In the genomic region with DNA sequence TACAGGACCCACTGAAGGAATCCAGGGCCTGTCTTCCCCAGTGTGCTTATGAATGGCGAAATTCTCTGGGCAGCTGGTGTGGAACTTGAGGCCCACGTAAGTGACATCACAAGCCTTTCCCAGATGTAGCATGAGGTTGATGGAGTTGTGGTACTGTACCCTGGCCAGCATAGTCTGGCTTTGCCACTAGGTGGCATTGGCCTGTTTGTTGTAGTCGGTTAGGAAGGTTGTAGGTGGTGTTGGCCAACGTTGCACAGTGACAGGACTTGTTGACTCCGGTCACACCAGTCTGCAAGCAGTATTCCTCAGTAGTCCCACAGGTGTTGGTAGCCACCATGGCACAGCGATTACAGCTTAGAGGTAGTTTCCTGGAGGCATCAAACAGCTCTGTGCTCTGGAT, we compare ENCODE assay signal across 11 mouse cellular contexts. TPM values are rescaled to one million over a fixed set of nuclear protein-coding genes. Genes with fewer than 3 reads are reported as not detected.
DNase-seq lines count a peak whose midpoint lies in the region; ATAC-seq and TF ChIP-seq lines count a peak whose summit lies in the region.
"Had no signal": no experiment of that assay in that cellular context is flagged by ENCODE, and none has a peak within 500 bp of the region (broad histone marks: within the 10 kb centered on the region; RNA-seq: fewer than 3 reads in every experiment).

No protein-coding gene starts in this region.

- H3K27me3 ChIP-seq in intestine, postnatal 0 days (replicated peaks; ENCODE audit: control insufficient read depth, insufficient read depth, low read length) = no peaks in the 10 kb centered on the region
- no peaks in the 10 kb centered on the region for H3K27me3 ChIP-seq in intestine, embryonic 16.5 days (replicated peaks; ENCODE audit: control insufficient read depth, insufficient read depth, low read length)
- no peaks in the 10 kb centered on the region for H3K27me3 ChIP-seq in midbrain, postnatal 0 days (ENCODE audit: insufficient read depth, low read length)
- no peaks in the 10 kb centered on the region for H3K27me3 ChIP-seq in midbrain, embryonic 10.5 days (ENCODE audit: low read depth, poor library complexity, severe bottlenecking)
- H3K27me3 ChIP-seq in stomach, postnatal 0 days (ENCODE audit: control insufficient read depth, insufficient read depth, low read length) = no peaks in the 10 kb centered on the region

- H3K4me1 ChIP-seq in intestine, postnatal 0 days (replicated peaks; ENCODE audit: control insufficient read depth, insufficient read depth, low read length) = no peaks in the 10 kb centered on the region
- H3K4me1 ChIP-seq in intestine, embryonic 16.5 days (ENCODE audit: control insufficient read depth, insufficient read depth, low read length) = no peaks in the 10 kb centered on the region
- H3K4me1 ChIP-seq in midbrain, postnatal 0 days (ENCODE audit: insufficient read depth, low read length) = no peaks in the 10 kb centered on the region
- no peaks in the 10 kb centered on the region for H3K4me1 ChIP-seq in midbrain, embryonic 10.5 days
- H3K4me1 ChIP-seq in stomach, postnatal 0 days (replicated peaks; ENCODE audit: control insufficient read depth, insufficient read depth) = no peaks in the 10 kb centered on the region

- intact Hi-C loops in gastrocnemius, postnatal 14 days (cut with DNase I; ENCODE audit: low total_unique reads) = no loop called here

- no peak overlapping the region for H3K27ac ChIP-seq in intestine, postnatal 0 days (ENCODE audit: low read depth, low read length)
- no peak overlapping the region for H3K27ac ChIP-seq in intestine, embryonic 16.5 days (ENCODE audit: low read length)
- H3K27ac ChIP-seq in midbrain, postnatal 0 days (ENCODE audit: low read depth, low read length) = no peak overlapping the region
- no peak overlapping the region for H3K27ac ChIP-seq in midbrain, embryonic 10.5 days (replicated peaks)
- no peak overlapping the region for H3K27ac ChIP-seq in stomach, postnatal 0 days (replicated peaks)

- no peaks in the 10 kb centered on the region for H3K36me3 ChIP-seq in intestine, postnatal 0 days (ENCODE audit: control insufficient read depth, insufficient read depth)
- no peaks in the 10 kb centered on the region for H3K36me3 ChIP-seq in intestine, embryonic 16.5 days (ENCODE audit: control insufficient read depth, insufficient read depth, low read length)
- peaks cover 6% of the 10 kb centered on the region; the same call in 1 of the 2 replicates for H3K36me3 ChIP-seq in midbrain, postnatal 0 days (ENCODE audit: insufficient read depth, low read length)
- H3K36me3 ChIP-seq in midbrain, embryonic 10.5 days = no peaks in the 10 kb centered on the region
- H3K36me3 ChIP-seq in stomach, postnatal 0 days (ENCODE audit: control insufficient read depth, insufficient read depth, low read length) = no peaks in the 10 kb centered on the region

- no peak overlapping the region for H3K4me2 ChIP-seq in intestine, postnatal 0 days (replicated peaks; ENCODE audit: low read depth)
- H3K4me2 ChIP-seq in intestine, embryonic 16.5 days (ENCODE audit: low read depth, low read length) = no peak overlapping the region
- no peak overlapping the region for H3K4me2 ChIP-seq in midbrain, postnatal 0 days (ENCODE audit: low read depth, low read length, poor library complexity, severe bottlenecking)
- H3K4me2 ChIP-seq in stomach, postnatal 0 days (replicated peaks; ENCODE audit: low read depth) = no peak overlapping the region

- DNase-seq in midbrain, postnatal 0 days (ENCODE audit: low spot score) = no peak
- DNase-seq in midbrain, embryonic 10.5 days (ENCODE audit: low spot score) = no peak
- peak; percentile 14 for DNase-seq in adrenal gland, postnatal 10 days
- no peak for DNase-seq in stomach, postnatal 0 days (ENCODE audit: low spot score)
- DNase-seq in gastrocnemius, postnatal 14 days = no peak
- DNase-seq: cerebellum, adult 18-20 months; gastrocnemius, postnatal 10 days had no signal

- WGBS in intestine, postnatal 0 days = 90% methylated on average over 6 of the region's 6 CpGs
- 91% methylated on average over 6 of the region's 6 CpGs for WGBS in intestine, embryonic 16.5 days
- WGBS in midbrain, postnatal 0 days = 87% methylated on average over 6 of the region's 6 CpGs
- 88% methylated on average over 6 of the region's 6 CpGs for WGBS in midbrain, embryonic 10.5 days
- WGBS in stomach, postnatal 0 days = 90% methylated on average over 6 of the region's 6 CpGs

- no peak for TF ChIP-seq EP300 in stomach, postnatal 0 days (optimal IDR thresholded peaks at IDR 0.05)

- ATAC-seq in intestine, postnatal 0 days = no peak
- ATAC-seq in intestine, embryonic 16.5 days = no peak
- ATAC-seq in midbrain, postnatal 0 days (ENCODE audit: low FRiP score) = no peak
- no peak for ATAC-seq in stomach, postnatal 0 days (ENCODE audit: low FRiP score, low TSS enrichment)
- ATAC-seq in cerebellum, adult (ENCODE audit: insufficient number of reproducible peaks, low FRiP score, low TSS enrichment) = no peak

- no peak overlapping the region for H3K9ac ChIP-seq in intestine, postnatal 0 days (ENCODE audit: low read depth, low read length)
- no peak overlapping the region for H3K9ac ChIP-seq in intestine, embryonic 16.5 days (ENCODE audit: low read depth, low read length)
- H3K9ac ChIP-seq in midbrain, postnatal 0 days (replicated peaks; ENCODE audit: low read length, poor library complexity, severe bottlenecking) = no peak overlapping the region
- H3K9ac ChIP-seq in stomach, postnatal 0 days (ENCODE audit: low read length) = no peak overlapping the region

- peak; percentile 64 for TF ChIP-seq CTCF in intestine, postnatal 0 days (IDR thresholded peaks at IDR 0.05; ENCODE audit: low read depth)
- peak; percentile 21; the same call in 1 of the 2 replicates for TF ChIP-seq CTCF in midbrain, postnatal 0 days (IDR thresholded peaks at IDR 0.05)
- TF ChIP-seq CTCF in stomach, postnatal 0 days (IDR thresholded peaks at IDR 0.05; ENCODE audit: low read depth) = peak; percentile 52

- H3K9me3 ChIP-seq in intestine, postnatal 0 days (ENCODE audit: control insufficient read depth) = no peaks in the 10 kb centered on the region
- H3K9me3 ChIP-seq in intestine, embryonic 16.5 days (ENCODE audit: control insufficient read depth, low read length) = no peaks in the 10 kb centered on the region
- peaks cover 12% of the 10 kb centered on the region; the same call in 1 of the 2 replicates for H3K9me3 ChIP-seq in midbrain, postnatal 0 days (ENCODE audit: low read length)
- H3K9me3 ChIP-seq in midbrain, embryonic 10.5 days (replicated peaks) = peaks cover 5% of the 10 kb centered on the region; the same call in 1 of the 2 replicates
- H3K9me3 ChIP-seq in stomach, postnatal 0 days (ENCODE audit: control insufficient read depth, low read length) = no peaks in the 10 kb centered on the region

- H3K4me3 ChIP-seq in intestine, postnatal 0 days (ENCODE audit: low read depth, low read length) = no peak overlapping the region
- H3K4me3 ChIP-seq in intestine, embryonic 16.5 days (ENCODE audit: low read length) = no peak overlapping the region
- H3K4me3 ChIP-seq in midbrain, postnatal 0 days (ENCODE audit: low read depth, low read length) = no peak overlapping the region
- no peak overlapping the region for H3K4me3 ChIP-seq in midbrain, embryonic 10.5 days
- no peak overlapping the region for H3K4me3 ChIP-seq in stomach, postnatal 0 days (ENCODE audit: low read depth, low read length)
- H3K4me3 ChIP-seq: erythroblast, embryonic 14.5 days had no signal

RNA-seq across cellular contexts. Expression of a gene that starts 18.1 kb away (rescaled TPM):
- polyA plus RNA-seq in intestine, postnatal 0 days (2015; fragmentation: Nextera tagmentation; extraction: Ambion mirVana) = 5.2 and 8.6 TPM in 2 replicates
- polyA plus RNA-seq in intestine, embryonic 16.5 days (2015; fragmentation: Nextera tagmentation; extraction: Ambion mirVana) = 17.3 and 20.3 TPM in 2 replicates
- 53.9 and 58.3 TPM in 2 replicates for total RNA-seq in midbrain, postnatal 0 days (2014; rRNA removed)
- 50.9 and 52.8 TPM in 2 replicates for polyA plus RNA-seq in midbrain, postnatal 0 days (2015; fragmentation: Nextera tagmentation; extraction: Ambion mirVana)
- polyA plus RNA-seq in midbrain, embryonic 10.5 days (2016; fragmentation: Nextera tagmentation; extraction: Ambion mirVana) = 2.9 and 3.2 TPM in 2 replicates
- 1 to 10 TPM; 6.6 to 8.1 TPM for total RNA-seq in adrenal gland, postnatal 10 days (2021)
- 4.6 and 5.7 TPM in 2 replicates for polyA plus RNA-seq in stomach, postnatal 0 days (2015; fragmentation: Nextera tagmentation; extraction: Ambion mirVana)
- 1 to 10 TPM; 2.8 to 2.9 TPM for total RNA-seq in gastrocnemius, postnatal 14 days (2021)
- polyA plus RNA-seq: erythroblast, embryonic 14.5 days had no signal

RNA-seq across cellular contexts. Expression of a gene that starts 18.1 kb away (rescaled TPM):
- polyA plus RNA-seq in intestine, postnatal 0 days (2015; fragmentation: Nextera tagmentation; extraction: Ambion mirVana) = 59.5 and 61.1 TPM in 2 replicates
- 91.6 and 102 TPM in 2 replicates for polyA plus RNA-seq in intestine, embryonic 16.5 days (2015; fragmentation: Nextera tagmentation; extraction: Ambion mirVana)
- 77.1 and 86.5 TPM in 2 replicates for total RNA-seq in midbrain, postnatal 0 days (2014; rRNA removed)
- 59.6 and 65.8 TPM in 2 replicates for polyA plus RNA-seq in midbrain, postnatal 0 days (2015; fragmentation: Nextera tagmentation; extraction: Ambion mirVana)
- 63.5 and 71.2 TPM in 2 replicates for polyA plus RNA-seq in midbrain, embryonic 10.5 days (2016; fragmentation: Nextera tagmentation; extraction: Ambion mirVana)
- 10 to 100 TPM; 75.6 to 76.5 TPM for total RNA-seq in adrenal gland, postnatal 10 days (2021)
- polyA plus RNA-seq in stomach, postnatal 0 days (2015; fragmentation: Nextera tagmentation; extraction: Ambion mirVana) = 75.1 and 76.2 TPM in 2 replicates
- total RNA-seq in gastrocnemius, postnatal 14 days (2021) = 10 to 100 TPM; 40.7 to 42.3 TPM
